8 mouse cellular contexts compared by ENCODE assay signal in the genomic region with DNA sequence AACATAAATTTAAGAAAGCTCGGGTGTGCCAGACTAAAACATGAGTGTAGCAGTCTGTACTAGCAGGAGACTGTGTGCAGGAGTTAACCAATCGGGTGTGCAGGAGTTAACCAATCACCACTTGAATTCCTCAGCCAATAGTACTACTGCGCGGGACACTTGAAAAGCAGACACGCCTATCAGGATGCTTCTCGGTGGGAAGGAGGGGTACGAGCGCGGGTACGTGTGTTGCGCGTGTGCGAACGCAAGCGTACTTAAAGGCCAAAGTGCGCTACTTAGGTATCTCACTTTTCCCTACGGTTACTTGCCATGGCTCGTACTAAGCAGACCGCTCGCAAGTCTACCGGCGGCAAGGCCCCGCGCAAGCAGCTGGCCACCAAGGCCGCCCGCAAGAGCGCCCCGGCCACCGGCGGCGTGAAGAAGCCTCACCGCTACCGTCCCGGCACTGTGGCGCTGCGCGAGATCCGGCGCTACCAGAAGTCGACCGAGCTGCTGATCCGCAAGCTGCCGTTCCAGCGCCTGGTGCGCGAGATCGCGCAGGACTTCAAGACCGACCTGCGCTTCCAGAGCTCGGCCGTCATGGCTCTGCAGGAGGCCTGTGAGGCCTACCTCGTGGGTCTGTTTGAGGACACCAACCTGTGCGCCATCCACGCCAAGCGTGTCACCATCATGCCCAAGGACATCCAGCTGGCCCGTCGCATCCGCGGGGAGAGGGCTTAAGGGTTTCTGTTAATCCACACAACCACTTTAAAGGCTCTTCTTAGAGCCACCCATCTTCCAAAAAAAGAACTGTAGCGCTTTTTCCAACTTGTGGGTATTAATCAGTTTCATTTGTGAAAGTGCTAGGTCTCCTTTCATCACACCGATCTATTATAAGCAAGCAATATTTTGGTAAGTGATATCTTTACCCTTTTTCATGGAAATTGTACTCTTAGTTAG. TPM values are rescaled to one million over a fixed set of nuclear protein-coding genes. Genes with fewer than 3 reads are reported as not detected.
DNase-seq lines count a peak whose midpoint lies in the region; ATAC-seq and TF ChIP-seq lines count a peak whose summit lies in the region.
"Not testable (repeated sequence)": the region's sequence is repeated elsewhere in the genome, so short reads cannot be mapped to it uniquely, and the experiment has no call there.

TSS of gene Hist1h3g (plus strand) at position 286 of the 939 bp plus-strand sequence.

- H3K4me3 ChIP-seq in forebrain, embryonic 14.5 days (ENCODE audit: low read depth, low read length) = peak within 1 kb of the TSS; percentile 43
- H3K4me3 ChIP-seq in liver, postnatal 0 days (ENCODE audit: low read depth, low read length) = peak within 1 kb of the TSS; percentile 66
- peak within 1 kb of the TSS; percentile 59 for H3K4me3 ChIP-seq in neural tube, embryonic 13.5 days

- peak within 1 kb of the TSS; percentile 59 for H3K4me2 ChIP-seq in forebrain, embryonic 14.5 days (ENCODE audit: low read length)
- H3K4me2 ChIP-seq in liver, postnatal 0 days (ENCODE audit: low read depth, low read length) = peak within 1 kb of the TSS; percentile 80
- H3K4me2 ChIP-seq in neural tube, embryonic 13.5 days = peak within 1 kb of the TSS; percentile 74

- peak; percentile 5; the same call in 1 of the 2 replicates for TF ChIP-seq CTCF in liver, postnatal 0 days (IDR thresholded peaks at IDR 0.05; ENCODE audit: low read depth)

- TF ChIP-seq EP300 in liver, postnatal 0 days (IDR thresholded peaks at IDR 0.05; ENCODE audit: low read depth) = peak; percentile 25; the same call in 1 of the 2 replicates

- WGBS in forebrain, embryonic 14.5 days = 0% methylated on average over 35 of the region's 62 CpGs
- under 1% methylated on average over 49 of the region's 62 CpGs for WGBS in liver, postnatal 0 days (ENCODE audit: insufficient replicate concordance)
- under 1% methylated on average over 53 of the region's 62 CpGs for WGBS in neural tube, embryonic 13.5 days

- ATAC-seq in forebrain, embryonic 14.5 days = peak; percentile 87
- peak; percentile 82 for ATAC-seq in liver, postnatal 0 days
- peak; percentile 89 for ATAC-seq in neural tube, embryonic 13.5 days (ENCODE audit: low read depth)

- not testable (repeated sequence) for H3K36me3 ChIP-seq in forebrain, embryonic 14.5 days (ENCODE audit: control insufficient read depth, insufficient read depth, low read length); liver, postnatal 0 days (replicated peaks; ENCODE audit: insufficient read depth, low read length); neural tube, embryonic 13.5 days

- DNase-seq in ES-CJ7 (ENCODE audit: low read depth, low spot score) = peak; percentile 100
- peak; percentile 71 for DNase-seq in cerebellum, adult 11 months
- peak; percentile 99 for DNase-seq in forebrain, embryonic 14.5 days (ENCODE audit: low spot score)
- peak; percentile 81 to 88 for DNase-seq in heart, postnatal 14 days
- DNase-seq in layer of hippocampus, adult 11-12 months (ENCODE audit: low spot score) = peak; percentile 91
- DNase-seq in liver, postnatal 0 days = peak; percentile 91
- peak; percentile 89 for DNase-seq in testis, postnatal 10 days (ENCODE audit: low spot score)

- H3K9me3 ChIP-seq in forebrain, embryonic 14.5 days (replicated peaks; ENCODE audit: control insufficient read depth, low read length); liver, postnatal 0 days (ENCODE audit: low read length); neural tube, embryonic 13.5 days: not testable (repeated sequence)

- peak within 1 kb of the TSS; percentile 95 for H3K27ac ChIP-seq in forebrain, embryonic 14.5 days (ENCODE audit: low read depth, low read length)
- H3K27ac ChIP-seq in liver, postnatal 0 days (ENCODE audit: low read depth) = peak within 1 kb of the TSS; percentile 99
- peak within 1 kb of the TSS; percentile 74 for H3K27ac ChIP-seq in neural tube, embryonic 13.5 days (replicated peaks)

- H3K4me1 ChIP-seq in forebrain, embryonic 14.5 days (ENCODE audit: control insufficient read depth, insufficient read depth, low read length) = peaks cover 23% of the 10 kb centered on the region
- peaks cover 18% of the 10 kb centered on the region for H3K4me1 ChIP-seq in liver, postnatal 0 days (ENCODE audit: insufficient read depth)
- H3K4me1 ChIP-seq in neural tube, embryonic 13.5 days (replicated peaks) = peaks cover 42% of the 10 kb centered on the region

- H3K27me3 ChIP-seq in forebrain, embryonic 14.5 days (replicated peaks; ENCODE audit: control insufficient read depth, insufficient read depth, low read length); liver, postnatal 0 days (ENCODE audit: insufficient read depth, low read length); neural tube, embryonic 13.5 days: not testable (repeated sequence)

- peak within 1 kb of the TSS; percentile 68 for H3K9ac ChIP-seq in forebrain, embryonic 14.5 days (ENCODE audit: low read length)
- peak within 1 kb of the TSS; percentile 87 for H3K9ac ChIP-seq in liver, postnatal 0 days (replicated peaks)
- H3K9ac ChIP-seq in neural tube, embryonic 13.5 days = peak within 1 kb of the TSS; percentile 61

- intact Hi-C loops in heart, postnatal 14 days (cut with DNase I) = not testable (repeated sequence)

RNA-seq across cellular contexts. Expression of gene Hist1h3g, which starts in this region (rescaled TPM):
- 2.2 and 5.3 TPM in 2 replicates for polyA plus RNA-seq in forebrain, embryonic 14.5 days (2014; fragmentation: Nextera tagmentation; extraction: Ambion mirVana)
- total RNA-seq in heart, postnatal 14 days (2021) = 10 to 100 TPM; 13.1 to 34.3 TPM
- polyA plus RNA-seq in liver, postnatal 0 days (2015; fragmentation: Nextera tagmentation; extraction: Ambion mirVana) = 3.7 and 6.3 TPM in 2 replicates
- 1.1 and 1.3 TPM in 2 replicates for polyA plus RNA-seq in neural tube, embryonic 13.5 days (2015; fragmentation: Nextera tagmentation; extraction: Ambion mirVana)

Comparison
In these comparisons a context has a peak if more than half of its experiments do, and no peak if none do; other contexts are left out.
1. Peak in every context shown above with its lines: DNase-seq, ATAC-seq, H3K4me3 ChIP-seq and H3K27ac ChIP-seq.